In the genomic region with DNA sequence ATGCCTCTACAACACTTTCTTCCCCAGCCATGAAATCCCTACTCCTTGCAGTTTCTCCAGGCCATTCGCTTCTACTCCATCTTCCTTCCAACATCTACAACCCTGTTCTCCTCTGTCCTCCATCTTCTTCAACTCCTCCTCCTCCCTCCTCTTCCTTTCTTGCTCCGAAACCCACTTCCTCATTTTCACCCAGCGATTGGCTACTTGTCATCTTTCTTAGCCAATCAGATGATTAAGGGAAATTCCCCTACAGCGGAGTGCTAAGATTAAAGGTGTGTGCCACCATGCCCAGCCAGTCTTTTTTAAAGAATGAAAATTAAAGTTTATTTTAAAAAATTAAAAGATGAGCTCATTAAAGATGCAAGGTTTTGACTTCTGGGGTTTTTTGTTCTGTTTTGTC, we compare ENCODE assay signal across 25 mouse cellular contexts. TPM values are rescaled to one million over a fixed set of nuclear protein-coding genes. Genes with fewer than 3 reads are reported as not detected.
"Had no signal": no experiment of that assay in that cellular context is flagged by ENCODE, and none has a peak within 500 bp of the region (broad histone marks: within the 10 kb centered on the region; RNA-seq: fewer than 3 reads in every experiment).

No protein-coding gene starts in this region.

- H3K36me3 ChIP-seq: heart, embryonic 10.5 days; hindbrain, embryonic 13.5 days; kidney, embryonic 15.5 days; limb, embryonic 13.5 days; limb, embryonic 15.5 days; liver, embryonic 12.5 days had no signal

- H3K4me3 ChIP-seq: heart, embryonic 10.5 days; heart, embryonic 12.5 days; hindbrain, embryonic 13.5 days; kidney, embryonic 15.5 days; layer of hippocampus, adult 2 months; limb, embryonic 13.5 days; limb, embryonic 15.5 days; liver, embryonic 12.5 days had no signal

- H3K4me2 ChIP-seq: heart, embryonic 12.5 days; hindbrain, embryonic 13.5 days; kidney, embryonic 15.5 days; limb, embryonic 13.5 days; limb, embryonic 15.5 days; liver, embryonic 12.5 days had no signal

- H3K9ac ChIP-seq: heart, embryonic 12.5 days; hindbrain, embryonic 13.5 days; kidney, embryonic 15.5 days; limb, embryonic 13.5 days; limb, embryonic 15.5 days; liver, embryonic 12.5 days; liver, embryonic 14.5 days had no signal

- H3K27ac ChIP-seq: heart, embryonic 10.5 days; hindbrain, embryonic 13.5 days; kidney, embryonic 15.5 days; kidney, postnatal 0 days; layer of hippocampus, adult 2 months; limb, embryonic 13.5 days; limb, embryonic 15.5 days; liver, embryonic 12.5 days; liver, embryonic 14.5 days had no signal

- DNase-seq: gastrocnemius, postnatal 14 days; gastrocnemius, postnatal 36 days; heart, adult 18-20 months; heart, postnatal 10 days; heart, postnatal 36 days; kidney, adult 11 months; kidney, adult 2 months; kidney, adult 9 months; kidney, postnatal 14 days; kidney, postnatal 36 days; layer of hippocampus, postnatal 36 days; left cerebral cortex, postnatal 4 days had no signal

- H3K27me3 ChIP-seq: heart, embryonic 12.5 days; hindbrain, embryonic 13.5 days; kidney, embryonic 15.5 days; limb, embryonic 13.5 days; limb, embryonic 15.5 days; liver, embryonic 12.5 days had no signal

- H3K9me3 ChIP-seq: heart, embryonic 10.5 days; hindbrain, embryonic 13.5 days; kidney, embryonic 15.5 days; limb, embryonic 13.5 days; limb, embryonic 15.5 days; liver, embryonic 12.5 days had no signal

- H3K4me1 ChIP-seq: heart, embryonic 10.5 days; heart, embryonic 12.5 days; hindbrain, embryonic 13.5 days; limb, embryonic 15.5 days; liver, embryonic 12.5 days had no signal

- ATAC-seq: hindbrain, embryonic 16.5 days; intestine, embryonic 16.5 days; liver, embryonic 12.5 days had no signal

RNA-seq across cellular contexts. Expression of gene Gm28048, which starts 36.1 kb away (rescaled TPM):
- polyA plus RNA-seq: liver, adult 2 months had no signal
